Mouse (Mus musculus): ENCODE measurements around the gene Fam168a. TPM values are rescaled to one million over a fixed set of nuclear protein-coding genes. Genes with fewer than 3 reads are reported as not detected.
A peak's percentile ranks its signal among the peaks of the same experiment; 100 is the strongest.

The Fam168a gene
- polyA plus RNA-seq, 1 experiment from 2014 or later, result 45.2 TPM

GRCm38 (mm10) chr7:100775810-100776209, 69.4 kb downstream of the Fam168a start:
- H3K27ac ChIP-seq (ENCODE audit: low read depth, low read length), result no peak overlapping the region
- H3K36me3 ChIP-seq (ENCODE audit: control insufficient read depth, insufficient read depth, low read length), result no peaks in the 10 kb centered on the region
- no peaks in the 10 kb centered on the region for H3K9me3 ChIP-seq (ENCODE audit: control insufficient read depth, low read length)
- H3K4me2 ChIP-seq (ENCODE audit: low read depth), result no peak overlapping the region
- no peak overlapping the region for H3K4me3 ChIP-seq (ENCODE audit: low read depth, low read length)
- 92% methylated on average over 1 of the region's 1 CpGs for WGBS
- no peak for DNase-seq (ENCODE audit: low spot score)
- no peak for ATAC-seq (ENCODE audit: insufficient read depth, low FRiP score, low TSS enrichment)
- H3K9ac ChIP-seq (ENCODE audit: low read length), result no peak overlapping the region
- H3K4me1 ChIP-seq (ENCODE audit: control insufficient read depth, insufficient read depth, low read length), result no peaks in the 10 kb centered on the region
- H3K27me3 ChIP-seq (ENCODE audit: control insufficient read depth, insufficient read depth, low read length), result no peaks in the 10 kb centered on the region

DNA sequence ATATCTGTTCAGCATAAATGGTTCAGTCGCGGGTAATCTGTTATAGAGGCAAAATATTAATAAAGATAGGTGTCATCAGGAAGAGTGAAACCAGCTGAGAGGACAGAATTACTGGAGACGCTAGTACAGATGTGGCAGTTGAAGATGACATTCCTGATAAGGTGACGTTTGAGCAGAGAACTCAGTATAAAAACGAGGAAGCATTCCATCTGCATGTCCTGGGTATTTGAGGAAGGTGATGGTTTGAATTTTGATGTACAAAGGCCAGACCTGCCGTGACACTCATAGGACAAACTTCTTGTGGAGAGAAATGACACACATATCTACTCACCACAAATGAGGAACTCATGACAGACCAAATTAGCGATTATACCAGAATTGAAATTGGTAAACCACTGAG, 73.8 kb downstream of the Fam168a start:
- H3K4me3 ChIP-seq (ENCODE audit: low read depth, low read length), result no peak overlapping the region
- H3K36me3 ChIP-seq (ENCODE audit: control insufficient read depth, insufficient read depth, low read length), result no peaks in the 10 kb centered on the region
- no peaks in the 10 kb centered on the region for H3K4me1 ChIP-seq (ENCODE audit: control insufficient read depth, insufficient read depth, low read length)
- ATAC-seq (ENCODE audit: insufficient read depth, low FRiP score, low TSS enrichment), result no peak
- 89% methylated on average over 7 of the region's 7 CpGs for WGBS
- no peaks in the 10 kb centered on the region for H3K9me3 ChIP-seq (ENCODE audit: control insufficient read depth, low read length)
- no peaks in the 10 kb centered on the region for H3K27me3 ChIP-seq (ENCODE audit: control insufficient read depth, insufficient read depth, low read length)
- H3K4me2 ChIP-seq (ENCODE audit: low read depth), result no peak overlapping the region
- no peak overlapping the region for H3K9ac ChIP-seq (ENCODE audit: low read length)
- DNase-seq (ENCODE audit: low spot score), result no peak
- no peak overlapping the region for H3K27ac ChIP-seq (ENCODE audit: low read depth, low read length)

GRCm38 (mm10) chr7:100784650-100785049, 78.2 kb downstream of the Fam168a start:
- no peak for DNase-seq (ENCODE audit: low spot score)
- 54% methylated on average over 2 of the region's 2 CpGs for WGBS
- no peaks in the 10 kb centered on the region for H3K4me1 ChIP-seq (ENCODE audit: control insufficient read depth, insufficient read depth, low read length)
- no peak for ATAC-seq (ENCODE audit: insufficient read depth, low FRiP score, low TSS enrichment)
- no peak overlapping the region for H3K4me3 ChIP-seq (ENCODE audit: low read depth, low read length)
- no peaks in the 10 kb centered on the region for H3K9me3 ChIP-seq (ENCODE audit: control insufficient read depth, low read length)
- H3K27ac ChIP-seq (ENCODE audit: low read depth, low read length), result peak overlapping the region; percentile 29; the same call in 1 of the 2 replicates
- H3K9ac ChIP-seq (ENCODE audit: low read length), result no peak overlapping the region
- no peak overlapping the region for H3K4me2 ChIP-seq (ENCODE audit: low read depth)
- no peaks in the 10 kb centered on the region for H3K36me3 ChIP-seq (ENCODE audit: control insufficient read depth, insufficient read depth, low read length)
- H3K27me3 ChIP-seq (ENCODE audit: control insufficient read depth, insufficient read depth, low read length), result no peaks in the 10 kb centered on the region

DNA sequence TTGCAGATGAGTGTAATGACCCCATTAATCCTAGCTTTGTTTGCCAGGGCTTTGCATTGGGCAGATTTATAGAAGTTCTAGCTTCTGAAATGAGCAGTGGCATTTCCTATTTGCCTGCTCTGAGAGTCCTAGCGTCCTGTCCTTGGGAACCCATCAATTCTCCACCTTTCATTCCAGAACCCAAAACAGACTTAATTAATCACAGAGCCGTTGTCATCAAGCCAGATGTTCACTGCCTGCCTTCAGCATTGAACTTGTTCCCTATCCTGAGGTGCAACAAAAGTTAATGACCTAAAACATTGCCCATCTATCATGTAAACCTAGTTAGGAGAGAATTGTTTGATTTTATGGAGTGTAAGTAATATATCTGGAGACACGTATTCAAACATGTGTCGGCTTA, 79.0 kb downstream of the Fam168a start:
- Histone ChIP-seq H3K4me3 (ENCODE audit: low read depth, low read length) (no peak overlapping the region), H3K27me3 (ENCODE audit: control insufficient read depth, insufficient read depth, low read length) (no peaks in the 10 kb centered on the region), H3K9ac (ENCODE audit: low read length) (no peak overlapping the region), H3K9me3 (ENCODE audit: control insufficient read depth, low read length) (no peaks in the 10 kb centered on the region), H3K4me1 (ENCODE audit: control insufficient read depth, insufficient read depth, low read length) (no peaks in the 10 kb centered on the region), H3K36me3 (ENCODE audit: control insufficient read depth, insufficient read depth, low read length) (no peaks in the 10 kb centered on the region), H3K4me2 (ENCODE audit: low read depth) (no peak overlapping the region), H3K27ac (ENCODE audit: low read depth, low read length) (no peak overlapping the region)
- DNase-seq (ENCODE audit: low spot score) (no peak), ATAC-seq (ENCODE audit: insufficient read depth, low FRiP score, low TSS enrichment) (no peak)
- WGBS, result 46% methylated on average over 4 of the region's 4 CpGs

DNA sequence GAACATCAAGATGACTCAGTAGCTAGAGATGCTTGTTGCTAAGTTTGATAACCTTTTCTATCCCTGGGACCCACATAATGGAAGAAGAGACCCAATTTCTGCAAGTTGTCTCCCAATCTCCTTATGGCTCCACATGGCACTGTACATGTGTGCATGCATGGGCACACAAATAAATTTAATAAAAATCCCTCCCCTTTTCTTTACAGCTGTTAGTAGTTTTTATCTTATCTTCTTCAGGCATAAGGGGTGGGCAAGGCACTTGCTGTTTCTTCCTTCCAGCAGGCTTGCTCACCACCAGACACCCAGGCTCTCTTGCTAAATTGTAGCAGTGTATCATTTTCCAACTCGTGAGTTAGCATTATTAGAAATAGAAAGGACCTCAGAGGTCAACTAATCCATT, 79.6 kb downstream of the Fam168a start:
- Histone ChIP-seq H3K9me3 (ENCODE audit: control insufficient read depth, low read length) (no peaks in the 10 kb centered on the region), H3K27me3 (ENCODE audit: control insufficient read depth, insufficient read depth, low read length) (no peaks in the 10 kb centered on the region), H3K4me1 (ENCODE audit: control insufficient read depth, insufficient read depth, low read length) (no peaks in the 10 kb centered on the region), H3K4me2 (ENCODE audit: low read depth) (no peak overlapping the region), H3K4me3 (ENCODE audit: low read depth, low read length) (no peak overlapping the region), H3K36me3 (ENCODE audit: control insufficient read depth, insufficient read depth, low read length) (no peaks in the 10 kb centered on the region), H3K9ac (ENCODE audit: low read length) (no peak overlapping the region), H3K27ac (ENCODE audit: low read depth, low read length) (no peak overlapping the region)
- WGBS, result 51% methylated on average over 1 of the region's 1 CpGs
- ATAC-seq (ENCODE audit: insufficient read depth, low FRiP score, low TSS enrichment) (no peak), DNase-seq (ENCODE audit: low spot score) (no peak)

DNA sequence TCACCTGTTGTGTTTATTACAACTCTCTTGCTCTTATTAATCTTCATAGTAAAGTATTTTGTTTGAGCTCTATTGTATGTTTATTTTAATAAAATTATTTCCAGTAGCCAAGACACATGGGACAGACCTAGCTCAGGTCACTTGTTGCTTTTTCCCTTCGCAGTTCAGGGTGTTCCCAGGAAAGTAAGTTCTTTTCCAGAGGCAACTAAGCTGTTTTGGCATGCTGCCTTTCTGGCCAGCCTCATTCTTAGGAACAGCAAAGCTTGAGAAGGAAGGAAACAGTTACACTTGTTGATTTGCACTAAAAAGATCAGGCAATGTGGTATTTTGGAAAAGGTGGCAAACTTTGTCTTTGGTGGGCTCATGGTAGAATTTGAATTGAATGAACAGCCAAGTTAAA, 81.9 kb downstream of the Fam168a start:
- Histone ChIP-seq H3K9ac (ENCODE audit: low read length) (no peak overlapping the region), H3K4me2 (ENCODE audit: low read depth) (no peak overlapping the region), H3K9me3 (ENCODE audit: control insufficient read depth, low read length) (no peaks in the 10 kb centered on the region), H3K27me3 (ENCODE audit: control insufficient read depth, insufficient read depth, low read length) (no peaks in the 10 kb centered on the region), H3K4me3 (ENCODE audit: low read depth, low read length) (no peak overlapping the region), H3K36me3 (ENCODE audit: control insufficient read depth, insufficient read depth, low read length) (no peaks in the 10 kb centered on the region), H3K27ac (ENCODE audit: low read depth, low read length) (no peak overlapping the region), H3K4me1 (ENCODE audit: control insufficient read depth, insufficient read depth, low read length) (no peaks in the 10 kb centered on the region)
- DNase-seq (ENCODE audit: low spot score) (no peak), ATAC-seq (ENCODE audit: insufficient read depth, low FRiP score, low TSS enrichment) (no peak)
- 86% methylated on average over 1 of the region's 1 CpGs for WGBS

- DNase-seq (ENCODE audit: low spot score) (no peak), ATAC-seq (ENCODE audit: insufficient read depth, low FRiP score, low TSS enrichment) (no peak)
- Histone ChIP-seq H3K4me2 (ENCODE audit: low read depth) (no peak overlapping the region), H3K9me3 (ENCODE audit: control insufficient read depth, low read length) (no peaks in the 10 kb centered on the region), H3K27me3 (ENCODE audit: control insufficient read depth, insufficient read depth, low read length) (no peaks in the 10 kb centered on the region), H3K9ac (ENCODE audit: low read length) (no peak overlapping the region), H3K27ac (ENCODE audit: low read depth, low read length) (no peak overlapping the region), H3K4me3 (ENCODE audit: low read depth, low read length) (no peak overlapping the region), H3K36me3 (ENCODE audit: control insufficient read depth, insufficient read depth, low read length) (no peaks in the 10 kb centered on the region), H3K4me1 (ENCODE audit: control insufficient read depth, insufficient read depth, low read length) (no peaks in the 10 kb centered on the region)
- WGBS, result 63% methylated on average over 3 of the region's 3 CpGs
Measured at GRCm38 (mm10) chr7:100798810-100799209, 92.4 kb downstream of the Fam168a start.

DNA sequence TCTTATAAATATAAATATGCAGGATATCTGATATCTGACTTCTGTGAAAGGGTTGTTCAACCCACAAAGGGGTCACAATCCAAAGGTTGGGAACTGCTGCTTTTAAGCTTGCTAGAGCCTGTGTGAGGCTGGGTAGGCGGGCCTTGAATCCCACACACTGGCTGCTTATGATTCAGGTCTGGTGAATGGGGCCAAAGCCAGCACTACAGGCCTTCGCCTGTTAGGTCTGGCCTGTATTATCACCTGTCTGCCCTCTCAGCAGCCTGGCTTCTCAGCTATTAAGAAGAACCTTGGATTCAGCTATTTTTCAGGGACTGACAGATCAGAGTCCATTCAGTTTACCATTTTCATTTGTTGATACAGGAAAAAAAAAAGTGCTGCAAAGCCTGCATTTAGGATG, 99.0 kb downstream of the Fam168a start:
- Histone ChIP-seq H3K36me3 (ENCODE audit: control insufficient read depth, insufficient read depth, low read length) (no peaks in the 10 kb centered on the region), H3K9me3 (ENCODE audit: control insufficient read depth, low read length) (no peaks in the 10 kb centered on the region), H3K4me1 (ENCODE audit: control insufficient read depth, insufficient read depth, low read length) (no peaks in the 10 kb centered on the region), H3K27ac (ENCODE audit: low read depth, low read length) (no peak overlapping the region), H3K27me3 (ENCODE audit: control insufficient read depth, insufficient read depth, low read length) (no peaks in the 10 kb centered on the region), H3K4me2 (ENCODE audit: low read depth) (no peak overlapping the region), H3K4me3 (ENCODE audit: low read depth, low read length) (no peak overlapping the region), H3K9ac (ENCODE audit: low read length) (no peak overlapping the region)
- DNase-seq (ENCODE audit: low spot score), result no peak
- 91% methylated on average over 2 of the region's 2 CpGs for WGBS
- ATAC-seq (ENCODE audit: insufficient read depth, low FRiP score, low TSS enrichment), result no peak

DNA sequence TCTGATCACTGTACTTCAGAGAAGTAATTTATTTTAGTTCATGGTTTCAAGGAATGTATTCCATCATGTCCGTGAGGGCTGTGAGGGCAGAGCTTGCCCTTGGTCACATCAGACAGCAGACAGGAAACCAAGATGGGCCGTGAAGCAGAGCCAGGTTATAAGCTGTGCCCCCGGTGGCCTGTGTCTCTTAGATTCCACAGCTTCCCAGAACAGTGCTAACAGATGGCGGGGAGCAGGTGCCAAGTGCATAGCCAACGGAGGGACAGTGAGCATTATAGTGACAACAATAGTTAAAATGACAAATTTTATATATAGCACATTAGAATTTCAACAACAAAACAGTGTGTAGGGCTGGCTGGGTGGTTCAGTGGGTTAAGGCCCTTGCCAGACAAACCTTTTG, 105.5 kb downstream of the Fam168a start:
- no peaks in the 10 kb centered on the region for H3K4me1 ChIP-seq (ENCODE audit: control insufficient read depth, insufficient read depth, low read length)
- ATAC-seq (ENCODE audit: insufficient read depth, low FRiP score, low TSS enrichment), result no peak
- H3K27ac ChIP-seq (ENCODE audit: low read depth, low read length), result no peak overlapping the region
- no peak overlapping the region for H3K4me3 ChIP-seq (ENCODE audit: low read depth, low read length)
- no peaks in the 10 kb centered on the region for H3K27me3 ChIP-seq (ENCODE audit: control insufficient read depth, insufficient read depth, low read length)
- no peaks in the 10 kb centered on the region for H3K9me3 ChIP-seq (ENCODE audit: control insufficient read depth, low read length)
- H3K9ac ChIP-seq (ENCODE audit: low read length), result no peak overlapping the region
- 72% methylated on average over 5 of the region's 5 CpGs for WGBS
- DNase-seq (ENCODE audit: low spot score), result no peak
- no peak overlapping the region for H3K4me2 ChIP-seq (ENCODE audit: low read depth)
- H3K36me3 ChIP-seq (ENCODE audit: control insufficient read depth, insufficient read depth, low read length), result no peaks in the 10 kb centered on the region

Data from neural tube, embryonic 11.5 days (tissue).